In the genomic region with DNA sequence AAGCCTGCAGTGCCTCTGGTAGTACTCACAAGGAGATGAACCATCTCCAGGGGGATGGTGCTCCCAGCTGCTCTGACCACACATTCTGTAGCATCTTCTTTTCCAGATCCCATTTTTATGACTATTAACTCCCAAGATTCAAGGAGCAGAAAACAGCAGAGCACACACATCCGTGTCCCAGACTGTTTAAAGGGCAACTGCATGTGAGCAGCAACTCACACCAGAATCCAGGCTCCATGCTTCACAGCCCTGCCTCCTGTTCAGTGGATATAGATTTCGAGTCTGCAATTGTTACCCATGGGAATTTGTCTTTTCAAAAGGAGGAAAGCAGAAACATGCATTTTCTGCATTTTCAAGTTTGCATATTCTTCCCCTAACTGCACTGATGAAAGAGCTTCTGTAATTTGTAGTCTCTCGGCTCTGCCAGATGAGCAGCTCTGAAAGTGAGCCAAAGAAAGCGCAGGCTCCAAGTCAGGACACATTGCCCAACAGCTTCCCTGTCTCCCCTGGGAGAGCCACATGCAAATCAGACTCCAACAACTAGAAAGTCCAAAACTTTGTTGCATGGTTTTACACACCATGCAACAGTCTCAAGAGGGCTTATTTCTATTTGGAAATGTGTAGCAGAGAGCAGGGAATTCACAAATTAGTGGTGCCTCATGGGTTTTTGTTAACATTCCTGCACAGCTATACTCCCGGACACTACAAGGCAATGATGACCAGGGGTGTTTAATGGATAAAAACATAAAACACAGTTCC, we compare ENCODE assay signal across 8 mouse cellular contexts.
DNase-seq lines count a peak whose midpoint lies in the region; ATAC-seq and TF ChIP-seq lines count a peak whose summit lies in the region.

No protein-coding gene starts in this region.

- no peak for TF ChIP-seq CTCF in lung, adult 2 months (IDR thresholded peaks at IDR 0.05; ENCODE audit: insufficient read depth, low read length)
- no peak for TF ChIP-seq CTCF in thymus, adult 2 months (IDR thresholded peaks at IDR 0.05; ENCODE audit: borderline replicate concordance, control insufficient read depth, extremely low read depth, insufficient read depth, low read length, poor library complexity)

- no peak for TF ChIP-seq POLR2A in lung, adult 2 months (IDR thresholded peaks at IDR 0.05; ENCODE audit: borderline replicate concordance, extremely low read depth, low read depth, low read length)
- no peak for TF ChIP-seq POLR2A in thymus, adult 2 months (IDR thresholded peaks at IDR 0.05; ENCODE audit: control insufficient read depth, extremely low read depth, insufficient read depth, low read length, poor library complexity)

- H3K4me2 ChIP-seq in limb, embryonic 12.5 days, result peak overlapping the region; percentile 15; the same call in 1 of the 2 replicates

- peaks cover 12% of the 10 kb centered on the region for H3K4me1 ChIP-seq in lung, adult 2 months (ENCODE audit: control insufficient read depth, insufficient read depth, low read length)
- peaks cover 11% of the 10 kb centered on the region for H3K4me1 ChIP-seq in limb, embryonic 12.5 days (replicated peaks)
- H3K4me1 ChIP-seq in thymus, adult 2 months (replicated peaks; ENCODE audit: control insufficient read depth, insufficient read depth, low read length), result no peaks in the 10 kb centered on the region

- no peak overlapping the region for H3K4me3 ChIP-seq in lung, adult 2 months (replicated peaks; ENCODE audit: extremely low read depth, low read depth, low read length)
- H3K4me3 ChIP-seq in limb, embryonic 12.5 days (replicated peaks), result no peak overlapping the region
- no peak overlapping the region for H3K4me3 ChIP-seq in thymus, adult 2 months (ENCODE audit: control insufficient read depth, insufficient read depth, low read length)

- peak; percentile 54 to 58 for DNase-seq in lung, adult 18-20 months
- DNase-seq in lung, adult 2 months, result no peak
- DNase-seq in adrenal gland, postnatal 36 days, result peak; percentile 74 to 75
- peak; percentile 66 for DNase-seq in heart, adult 8-10 months (ENCODE audit: low spot score)
- DNase-seq in thymus, adult 2 months, result no peak
- DNase-seq in thymus, postnatal 10 days (ENCODE audit: low spot score in 2 of 2), result no peak
- DNase-seq in spleen, postnatal 36 days (ENCODE audit: low spot score in 2 of 2), result no peak

- H3K36me3 ChIP-seq in limb, embryonic 12.5 days, result peaks cover under 1% of the 10 kb centered on the region; the same call in 1 of the 2 replicates
- H3K36me3 ChIP-seq in thymus, adult 2 months (ENCODE audit: control insufficient read depth, insufficient read depth, low read length), result no peaks in the 10 kb centered on the region

- H3K9me3 ChIP-seq in limb, embryonic 12.5 days, result no peaks in the 10 kb centered on the region

- WGBS in lung, adult 2 months, result 55% methylated on average over 5 of the region's 5 CpGs
- 25% methylated on average over 5 of the region's 5 CpGs for WGBS in limb, embryonic 12.5 days
- WGBS in thymus, adult 2 months, result 91% methylated on average over 5 of the region's 5 CpGs

- no peak overlapping the region for H3K9ac ChIP-seq in limb, embryonic 12.5 days (replicated peaks)

- no peaks in the 10 kb centered on the region for H3K27me3 ChIP-seq in limb, embryonic 12.5 days
- H3K27me3 ChIP-seq in thymus, adult 2 months (ENCODE audit: control insufficient read depth, insufficient read depth, low read length), result no peaks in the 10 kb centered on the region

- H3K27ac ChIP-seq in limb, embryonic 12.5 days, result no peak overlapping the region
- no peak overlapping the region for H3K27ac ChIP-seq in thymus, adult 2 months (ENCODE audit: control insufficient read depth, insufficient read depth, low read length)

- ATAC-seq in limb, embryonic 12.5 days (ENCODE audit: insufficient number of reproducible peaks, insufficient read depth, low FRiP score, low TSS enrichment, low read depth), result no peak

Comparison
In these comparisons a context has a peak if more than half of its experiments do, and no peak if none do; other contexts are left out.
1. DNase-seq: peak in lung, adult 18-20 months (2 of 2), adrenal gland, postnatal 36 days (2 of 2) and heart, adult 8-10 months (single experiment); none in lung, adult 2 months (single experiment), thymus, adult 2 months (single experiment), thymus, postnatal 10 days (0 of 2) and spleen, postnatal 36 days (0 of 2).